Mouse (Mus musculus): ENCODE data around the gene Ccr7. TPM values are rescaled to one million over a fixed set of nuclear protein-coding genes. Genes with fewer than 3 reads are reported as not detected.

Ccr7 gene
- polyA plus RNA-seq, 1 experiment, result 0.38 TPM

DNA sequence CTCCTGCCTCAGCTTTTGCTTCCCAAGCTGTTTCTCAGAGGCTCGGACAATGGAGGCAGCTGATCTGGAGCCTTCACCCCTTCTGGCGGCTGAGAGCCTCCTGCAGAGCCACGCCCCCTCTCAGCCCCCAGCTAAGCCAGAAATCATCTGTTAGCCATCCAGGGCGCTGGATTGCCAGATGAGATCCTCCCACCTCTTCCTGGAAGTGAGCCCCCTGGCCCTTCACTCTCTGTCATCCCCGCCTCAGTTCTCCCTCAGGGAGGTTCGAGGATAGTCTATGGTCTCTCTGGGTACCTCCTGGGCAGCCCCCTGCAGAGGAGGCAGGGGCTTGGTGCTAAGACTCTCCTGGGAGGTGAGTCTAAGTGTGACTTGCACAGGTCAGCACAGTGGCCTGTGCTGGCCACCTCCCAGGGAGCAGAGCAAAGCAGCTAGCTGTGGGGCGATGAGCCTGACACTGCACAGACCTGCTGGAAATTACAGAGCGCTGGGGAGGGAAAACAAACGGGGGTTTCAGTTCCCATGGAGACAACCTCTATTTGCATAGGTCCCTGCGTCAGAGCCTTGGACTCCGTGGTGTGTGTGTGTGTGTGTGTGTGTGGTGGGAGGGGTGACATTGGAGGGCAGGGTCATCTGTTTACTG, 22.7 kb downstream of the Ccr7 start:
- Histone ChIP-seq H3K27me3 (ENCODE audit: control insufficient read depth, insufficient read depth, insufficient read length) (no peaks in the 10 kb centered on the region), H3K79me2 (ENCODE audit: control insufficient read depth, insufficient read depth) (no peaks in the 10 kb centered on the region), H3K36me3 (ENCODE audit: control insufficient read depth, insufficient read depth) (no peaks in the 10 kb centered on the region), H3ac (ENCODE audit: control insufficient read depth, insufficient read length) (no peak overlapping the region), H3K4me3 (no peak overlapping the region), H3K4me2 (ENCODE audit: low read depth) (peak overlapping the region; percentile 28)
- no peak for TF ChIP-seq MAX (IDR thresholded peaks at IDR 0.05; ENCODE audit: low read depth)
- no peak for TF ChIP-seq SRF (IDR thresholded peaks at IDR 0.05; ENCODE audit: control insufficient read depth, insufficient read length, low read depth)
- TF ChIP-seq POLR2AphosphoS2 (IDR thresholded peaks at IDR 0.05; ENCODE audit: insufficient read length, low read depth), result no peak
- TF ChIP-seq E2F4 (IDR thresholded peaks at IDR 0.05; ENCODE audit: insufficient read depth), result no peak
- no peak for TF ChIP-seq TCF3 (IDR thresholded peaks at IDR 0.05; ENCODE audit: insufficient read length, low read depth)
- TF ChIP-seq USF1 (IDR thresholded peaks at IDR 0.05; ENCODE audit: low read depth), result no peak
- TF ChIP-seq MYOG (IDR thresholded peaks at IDR 0.05; ENCODE audit: control insufficient read depth in 1 of 3, insufficient read depth in 1 of 3, insufficient read length in 2 of 3, low read depth in 2 of 3), result no peak
- TF ChIP-seq MYOD1 (IDR thresholded peaks at IDR 0.05; ENCODE audit: control insufficient read depth in 1 of 3, insufficient read length in 2 of 3, low read depth in 2 of 3), result no peak
- no peak for TF ChIP-seq TCF12 (IDR thresholded peaks at IDR 0.05; ENCODE audit: insufficient read depth, poor library complexity, severe bottlenecking)
- TF ChIP-seq REST (IDR thresholded peaks at IDR 0.05; ENCODE audit: insufficient read depth, insufficient read length), result no peak
- TF ChIP-seq POLR2A (IDR thresholded peaks at IDR 0.05; ENCODE audit: insufficient read length, low read depth), result no peak
- no peak for TF ChIP-seq CEBPB (IDR thresholded peaks at IDR 0.05; ENCODE audit: insufficient read depth, poor library complexity, severe bottlenecking)

DNA sequence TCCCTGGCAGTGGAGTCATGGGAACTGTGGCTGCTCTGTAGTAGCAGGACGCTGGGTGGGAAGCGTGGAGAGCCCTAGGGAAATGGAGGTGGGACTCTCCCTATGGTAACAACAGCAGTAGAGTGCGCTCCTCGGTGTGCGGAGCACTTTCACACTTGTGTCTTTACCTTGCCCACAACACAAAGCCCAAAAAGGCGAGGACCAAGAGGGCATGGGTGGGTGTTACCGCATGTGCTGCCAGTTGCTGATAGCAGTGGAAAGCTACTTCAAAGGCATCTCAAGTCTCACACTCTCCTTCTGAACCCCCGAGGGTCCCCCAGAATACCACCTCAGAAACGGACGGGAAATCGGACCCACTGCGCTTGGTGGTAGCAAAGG, 23.4 kb downstream of the Ccr7 start:
- Histone ChIP-seq H3K4me2 (ENCODE audit: low read depth) (no peak overlapping the region), H3K27me3 (ENCODE audit: control insufficient read depth, insufficient read depth, insufficient read length) (no peaks in the 10 kb centered on the region), H3K4me3 (no peak overlapping the region), H3K79me2 (ENCODE audit: control insufficient read depth, insufficient read depth) (no peaks in the 10 kb centered on the region), H3K36me3 (ENCODE audit: control insufficient read depth, insufficient read depth) (no peaks in the 10 kb centered on the region), H3ac (ENCODE audit: control insufficient read depth, insufficient read length) (no peak overlapping the region)
- TF ChIP-seq MYOG (IDR thresholded peaks at IDR 0.05; ENCODE audit: control insufficient read depth in 1 of 3, insufficient read depth in 1 of 3, insufficient read length in 2 of 3, low read depth in 2 of 3), result no peak
- no peak for TF ChIP-seq SRF (IDR thresholded peaks at IDR 0.05; ENCODE audit: control insufficient read depth, insufficient read length, low read depth)
- TF ChIP-seq MYOD1 (IDR thresholded peaks at IDR 0.05; ENCODE audit: control insufficient read depth in 1 of 3, insufficient read length in 2 of 3, low read depth in 2 of 3), result no peak
- TF ChIP-seq POLR2AphosphoS2 (IDR thresholded peaks at IDR 0.05; ENCODE audit: insufficient read length, low read depth), result no peak
- no peak for TF ChIP-seq E2F4 (IDR thresholded peaks at IDR 0.05; ENCODE audit: insufficient read depth)
- no peak for TF ChIP-seq POLR2A (IDR thresholded peaks at IDR 0.05; ENCODE audit: insufficient read length, low read depth)
- no peak for TF ChIP-seq REST (IDR thresholded peaks at IDR 0.05; ENCODE audit: insufficient read depth, insufficient read length)
- TF ChIP-seq TCF12 (IDR thresholded peaks at IDR 0.05; ENCODE audit: insufficient read depth, poor library complexity, severe bottlenecking), result no peak
- TF ChIP-seq MAX (IDR thresholded peaks at IDR 0.05; ENCODE audit: low read depth), result no peak
- no peak for TF ChIP-seq CEBPB (IDR thresholded peaks at IDR 0.05; ENCODE audit: insufficient read depth, poor library complexity, severe bottlenecking)
- TF ChIP-seq USF1 (IDR thresholded peaks at IDR 0.05; ENCODE audit: low read depth), result no peak
- TF ChIP-seq TCF3 (IDR thresholded peaks at IDR 0.05; ENCODE audit: insufficient read length, low read depth), result no peak

DNA sequence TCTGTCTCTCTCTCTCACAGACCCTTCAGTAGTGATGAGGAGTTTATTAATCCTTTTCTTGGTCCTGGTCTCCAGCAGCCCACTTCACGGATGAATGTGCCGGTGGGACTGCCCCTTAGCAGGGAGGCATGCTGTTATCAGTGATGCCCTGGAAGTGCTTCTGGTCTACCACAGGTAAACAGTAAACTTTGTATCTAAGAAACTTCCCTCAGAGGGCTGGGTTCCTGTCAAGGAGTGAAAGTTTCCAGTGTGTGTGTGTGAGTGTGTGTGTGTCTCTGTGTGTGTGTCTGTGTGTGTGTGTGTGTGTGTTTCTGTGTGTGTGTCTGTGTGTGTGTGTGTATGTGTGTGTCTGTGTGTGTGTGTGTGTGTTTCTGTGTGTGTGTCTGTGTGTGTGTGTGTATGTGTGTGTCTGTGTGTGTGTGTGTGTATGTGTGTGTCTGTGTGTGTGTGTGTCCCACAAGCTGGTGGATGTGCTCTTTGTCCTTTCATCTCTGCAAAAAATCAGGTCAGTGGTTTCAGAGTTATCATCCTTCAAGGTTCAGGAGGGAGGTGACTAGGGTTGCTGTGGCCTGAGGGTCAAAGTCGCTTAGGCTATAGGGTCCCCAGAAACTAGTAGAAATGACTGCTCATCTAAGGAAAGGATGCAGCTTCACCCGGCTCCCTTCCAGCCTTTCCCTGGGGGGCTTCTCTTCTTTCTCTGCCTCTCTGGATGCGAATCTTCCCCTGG, 24.0 kb downstream of the Ccr7 start:
- Histone ChIP-seq H3K36me3 (ENCODE audit: control insufficient read depth, insufficient read depth) (no peaks in the 10 kb centered on the region), H3K4me2 (ENCODE audit: low read depth) (no peak overlapping the region)

DNA sequence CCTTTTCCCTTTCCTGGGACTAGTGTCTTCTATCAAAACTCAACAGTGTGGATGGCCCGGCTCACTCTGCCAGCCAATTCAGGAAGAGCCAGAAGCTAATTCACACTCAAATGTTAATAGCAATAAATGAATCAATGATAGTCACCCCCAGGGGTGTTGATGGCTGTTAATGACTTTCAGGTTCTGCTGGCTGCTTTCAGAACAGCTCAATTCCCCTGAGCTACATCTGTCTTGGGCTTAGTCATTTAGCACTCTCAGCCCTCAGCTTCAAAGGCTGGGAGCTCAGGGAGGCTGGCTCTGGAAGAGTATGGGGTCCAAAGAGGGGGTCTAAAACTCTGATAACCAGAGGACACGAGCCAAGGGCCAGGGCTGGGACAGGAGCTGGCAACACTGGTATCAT, 25.6 kb downstream of the Ccr7 start:
- Histone ChIP-seq H3K27me3 (ENCODE audit: control insufficient read depth, insufficient read depth, insufficient read length) (no peaks in the 10 kb centered on the region), H3K79me2 (ENCODE audit: control insufficient read depth, insufficient read depth) (no peaks in the 10 kb centered on the region), H3K4me3 (no peak overlapping the region), H3ac (ENCODE audit: control insufficient read depth, insufficient read length) (no peak overlapping the region), H3K4me2 (ENCODE audit: low read depth) (no peak overlapping the region), H3K36me3 (ENCODE audit: control insufficient read depth, insufficient read depth) (no peaks in the 10 kb centered on the region)
- TF ChIP-seq USF1 (IDR thresholded peaks at IDR 0.05; ENCODE audit: low read depth), result no peak
- TF ChIP-seq TCF12 (IDR thresholded peaks at IDR 0.05; ENCODE audit: insufficient read depth, poor library complexity, severe bottlenecking), result no peak
- no peak for TF ChIP-seq MYOD1 (IDR thresholded peaks at IDR 0.05; ENCODE audit: control insufficient read depth in 1 of 3, insufficient read length in 2 of 3, low read depth in 2 of 3)
- TF ChIP-seq CEBPB (IDR thresholded peaks at IDR 0.05; ENCODE audit: insufficient read depth, poor library complexity, severe bottlenecking), result no peak
- no peak for TF ChIP-seq E2F4 (IDR thresholded peaks at IDR 0.05; ENCODE audit: insufficient read depth)
- TF ChIP-seq SRF (IDR thresholded peaks at IDR 0.05; ENCODE audit: control insufficient read depth, insufficient read length, low read depth), result no peak
- no peak for TF ChIP-seq POLR2AphosphoS2 (IDR thresholded peaks at IDR 0.05; ENCODE audit: insufficient read length, low read depth)
- no peak for TF ChIP-seq MYOG (IDR thresholded peaks at IDR 0.05; ENCODE audit: control insufficient read depth in 1 of 3, insufficient read depth in 1 of 3, insufficient read length in 2 of 3, low read depth in 2 of 3)
- no peak for TF ChIP-seq TCF3 (IDR thresholded peaks at IDR 0.05; ENCODE audit: insufficient read length, low read depth)

More for the DNA sequence above, 24.0 kb downstream of the Ccr7 start:
- Histone ChIP-seq H3K79me2 (ENCODE audit: control insufficient read depth, insufficient read depth) (no peaks in the 10 kb centered on the region), H3K27me3 (ENCODE audit: control insufficient read depth, insufficient read depth, insufficient read length) (no peaks in the 10 kb centered on the region), H3K4me3 (no peak overlapping the region), H3ac (ENCODE audit: control insufficient read depth, insufficient read length) (no peak overlapping the region)
- TF ChIP-seq TCF12 (IDR thresholded peaks at IDR 0.05; ENCODE audit: insufficient read depth, poor library complexity, severe bottlenecking) (no peak), MYOG (IDR thresholded peaks at IDR 0.05; ENCODE audit: control insufficient read depth in 1 of 3, insufficient read depth in 1 of 3, insufficient read length in 2 of 3, low read depth in 2 of 3) (no peak), TCF3 (IDR thresholded peaks at IDR 0.05; ENCODE audit: insufficient read length, low read depth) (no peak), E2F4 (IDR thresholded peaks at IDR 0.05; ENCODE audit: insufficient read depth) (no peak), POLR2AphosphoS2 (IDR thresholded peaks at IDR 0.05; ENCODE audit: insufficient read length, low read depth) (no peak), SRF (IDR thresholded peaks at IDR 0.05; ENCODE audit: control insufficient read depth, insufficient read length, low read depth) (no peak)
